Mouse (Mus musculus): ENCODE data around the gene Dcakd. TPM values are rescaled to one million over a fixed set of nuclear protein-coding genes. Genes with fewer than 3 reads are reported as not detected.

Gene Dcakd
- total RNA-seq, 1 experiment, result 43.7 TPM

DNA sequence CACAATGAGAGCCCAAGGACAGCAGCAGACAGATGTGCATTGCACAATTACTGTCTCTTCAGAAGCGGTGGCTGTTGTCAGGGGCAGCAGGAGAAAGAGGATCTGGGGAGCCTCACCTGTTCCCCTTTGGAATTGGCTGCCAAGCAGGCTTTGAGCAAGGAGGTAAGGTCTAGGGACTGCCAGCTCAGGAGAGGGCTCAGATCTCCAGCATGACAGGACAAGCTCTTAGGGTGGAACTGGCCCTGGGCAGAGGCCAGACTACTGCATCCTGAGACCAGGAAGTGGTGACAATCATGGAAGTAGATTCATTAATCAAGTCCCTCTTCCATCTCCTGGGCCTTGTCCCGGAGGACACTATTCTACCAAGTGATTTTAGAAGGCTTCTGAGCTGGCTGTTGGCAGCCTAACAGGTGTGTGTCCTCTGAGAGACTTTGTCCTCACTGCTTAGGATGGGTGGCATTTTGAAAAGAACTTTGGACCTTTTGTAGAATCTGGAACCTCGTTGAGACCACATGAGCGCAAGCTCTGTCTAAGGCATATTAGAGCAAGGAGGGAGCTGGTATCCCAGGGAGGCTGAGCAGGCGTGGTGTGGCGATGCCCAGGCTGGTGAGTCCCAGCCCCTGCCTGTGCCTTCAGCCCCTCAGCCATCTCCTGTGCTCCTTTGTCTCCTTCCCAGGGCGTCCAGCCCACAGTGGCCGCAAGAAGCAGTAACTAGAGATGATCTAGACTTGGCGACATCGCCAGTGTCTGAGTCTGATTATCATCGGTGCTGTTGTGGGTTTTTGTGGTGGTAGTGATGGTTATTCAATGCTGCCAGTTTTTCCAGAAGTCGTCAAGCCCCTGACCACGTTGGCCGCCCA is 38.3 kb upstream of the Dcakd start:
- no peak for TF ChIP-seq CHD2 (IDR thresholded peaks at IDR 0.05; ENCODE audit: low read depth, low read length)
- TF ChIP-seq HCFC1 (IDR thresholded peaks at IDR 0.05; ENCODE audit: borderline replicate concordance, insufficient read depth, low read length), result no peak
- in situ Hi-C loops (cut with MboI; ENCODE audit: low sequenced_read_pairs in 2 of 2, unreplicated experiment in 2 of 2), result no loop called here
- peaks cover 62% of the 10 kb centered on the region for H3K36me3 ChIP-seq (ENCODE audit: control insufficient read depth, insufficient read depth, low read length, poor library complexity, severe bottlenecking)
- H3K27ac ChIP-seq (ENCODE audit: insufficient read depth, low read depth, low read length, poor library complexity, severe bottlenecking), result no peak overlapping the region
- H3K4me3 ChIP-seq (ENCODE audit: insufficient read depth in 1 of 2, low read depth in 1 of 2, low read length in 2 of 2, poor library complexity in 1 of 2, severe bottlenecking in 1 of 2), result no peak overlapping the region
- peaks cover 3 to 6% of the 10 kb centered on the region in 2 experiments; a peak in 2 of 4 replicates for H3K4me1 ChIP-seq (ENCODE audit: control insufficient read depth in 2 of 2, insufficient read depth in 2 of 2, low read length in 2 of 2, poor library complexity in 1 of 2)
- no peak for DNase-seq (ENCODE audit: low read depth, low spot score)
- H3K9me3 ChIP-seq (ENCODE audit: control insufficient read depth, insufficient read depth, low read depth, low read length), result no peaks in the 10 kb centered on the region
- H3K9ac ChIP-seq (ENCODE audit: insufficient read depth, low read depth, low read length, poor library complexity, severe bottlenecking), result no peak overlapping the region

DNA sequence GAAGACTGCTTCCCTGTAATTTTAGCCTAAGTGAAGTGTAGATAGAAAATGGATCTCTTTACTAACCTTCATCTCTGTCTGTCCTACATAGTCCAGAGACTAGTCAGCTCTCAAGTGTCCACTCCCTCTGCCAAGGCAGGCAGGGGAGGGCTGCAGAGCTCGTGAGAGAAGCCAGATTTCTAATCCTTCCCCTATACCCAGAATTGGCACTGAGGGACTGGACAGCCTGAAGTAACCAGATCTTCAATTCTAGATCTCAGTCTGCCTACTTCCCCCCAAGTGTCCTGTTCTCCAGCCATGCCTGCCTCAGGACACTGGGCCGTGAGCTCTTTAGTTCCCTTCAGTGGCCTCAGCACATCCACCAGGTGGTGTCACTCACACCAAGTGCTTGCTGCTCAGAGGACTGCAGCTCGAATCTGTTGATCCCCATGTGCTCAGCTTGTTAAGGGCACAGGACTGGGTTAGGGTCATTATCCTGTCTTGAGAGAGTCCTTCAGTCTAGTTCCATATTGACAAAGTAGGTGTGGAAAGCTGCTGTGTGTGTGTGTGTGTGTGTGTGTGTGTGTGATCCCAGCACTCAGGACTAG is 30.5 kb upstream of the Dcakd start:
- in situ Hi-C loops (cut with MboI; ENCODE audit: low sequenced_read_pairs in 2 of 2, unreplicated experiment in 2 of 2), result no loop called here
- Histone ChIP-seq H3K9ac (ENCODE audit: insufficient read depth, low read depth, low read length, poor library complexity, severe bottlenecking) (no peak overlapping the region), H3K27ac (ENCODE audit: insufficient read depth, low read depth, low read length, poor library complexity, severe bottlenecking) (no peak overlapping the region), H3K36me3 (ENCODE audit: control insufficient read depth, insufficient read depth, low read length, poor library complexity, severe bottlenecking) (peaks cover 58% of the 10 kb centered on the region), H3K9me3 (ENCODE audit: control insufficient read depth, insufficient read depth, low read depth, low read length) (no peaks in the 10 kb centered on the region), H3K4me3 (ENCODE audit: insufficient read depth in 1 of 2, low read depth in 1 of 2, low read length in 2 of 2, poor library complexity in 1 of 2, severe bottlenecking in 1 of 2) (no peak overlapping the region), H3K4me1 (ENCODE audit: control insufficient read depth in 2 of 2, insufficient read depth in 2 of 2, low read length in 2 of 2, poor library complexity in 1 of 2) (no peaks in the 10 kb centered on the region)
- TF ChIP-seq HCFC1 (IDR thresholded peaks at IDR 0.05; ENCODE audit: borderline replicate concordance, insufficient read depth, low read length), result no peak
- TF ChIP-seq MAFK (IDR thresholded peaks at IDR 0.05; ENCODE audit: insufficient read depth, low read depth, low read length), result no peak
- no peak for TF ChIP-seq ZC3H11A (IDR thresholded peaks at IDR 0.05; ENCODE audit: borderline replicate concordance, low read depth, low read length)
- TF ChIP-seq ZNF384 (IDR thresholded peaks at IDR 0.05; ENCODE audit: low read depth, low read length), result no peak
- no peak for TF ChIP-seq CHD2 (IDR thresholded peaks at IDR 0.05; ENCODE audit: low read depth, low read length)
- DNase-seq (ENCODE audit: low read depth, low spot score), result no peak

DNA sequence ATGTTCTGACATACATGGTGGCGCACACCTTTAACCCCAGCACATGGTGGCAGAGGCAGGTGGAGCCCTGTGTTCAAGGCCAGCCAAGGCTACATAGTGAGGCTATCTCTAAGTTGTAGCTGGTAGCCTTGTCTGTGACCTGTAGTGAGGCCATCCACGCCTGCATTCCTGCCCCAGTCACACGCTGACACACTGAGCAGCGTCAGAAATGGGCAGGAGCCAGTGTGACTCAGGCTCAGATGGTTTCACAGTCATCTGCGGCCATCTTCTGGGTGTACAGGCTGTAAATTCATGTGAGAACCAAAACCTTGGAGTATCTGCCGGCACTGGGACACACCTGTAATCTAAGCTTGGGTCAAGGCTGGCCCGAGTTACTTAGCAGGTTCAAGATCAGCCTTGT is 28.5 kb upstream of the Dcakd start:
- in situ Hi-C loops (cut with MboI; ENCODE audit: low sequenced_read_pairs in 2 of 2, unreplicated experiment in 2 of 2), result no loop called here
- H3K9me3 ChIP-seq (ENCODE audit: control insufficient read depth, insufficient read depth, low read depth, low read length), result no peaks in the 10 kb centered on the region
- no peak overlapping the region for H3K27ac ChIP-seq (ENCODE audit: insufficient read depth, low read depth, low read length, poor library complexity, severe bottlenecking)
- H3K36me3 ChIP-seq (ENCODE audit: control insufficient read depth, insufficient read depth, low read length, poor library complexity, severe bottlenecking), result peaks cover 67% of the 10 kb centered on the region
- H3K9ac ChIP-seq (ENCODE audit: insufficient read depth, low read depth, low read length, poor library complexity, severe bottlenecking), result no peak overlapping the region
- no peaks in the 10 kb centered on the region; a peak in 1 of 4 replicates for H3K4me1 ChIP-seq (ENCODE audit: control insufficient read depth in 2 of 2, insufficient read depth in 2 of 2, low read length in 2 of 2, poor library complexity in 1 of 2)
- TF ChIP-seq CHD2 (IDR thresholded peaks at IDR 0.05; ENCODE audit: low read depth, low read length), result no peak
- TF ChIP-seq MAFK (IDR thresholded peaks at IDR 0.05; ENCODE audit: insufficient read depth, low read depth, low read length), result no peak
- no peak for TF ChIP-seq ZNF384 (IDR thresholded peaks at IDR 0.05; ENCODE audit: low read depth, low read length)
- TF ChIP-seq ZC3H11A (IDR thresholded peaks at IDR 0.05; ENCODE audit: borderline replicate concordance, low read depth, low read length), result no peak
- no peak for TF ChIP-seq HCFC1 (IDR thresholded peaks at IDR 0.05; ENCODE audit: borderline replicate concordance, insufficient read depth, low read length)
- H3K4me3 ChIP-seq (ENCODE audit: insufficient read depth in 1 of 2, low read depth in 1 of 2, low read length in 2 of 2, poor library complexity in 1 of 2, severe bottlenecking in 1 of 2), result no peak overlapping the region
- no peak for DNase-seq (ENCODE audit: low read depth, low spot score)

DNA sequence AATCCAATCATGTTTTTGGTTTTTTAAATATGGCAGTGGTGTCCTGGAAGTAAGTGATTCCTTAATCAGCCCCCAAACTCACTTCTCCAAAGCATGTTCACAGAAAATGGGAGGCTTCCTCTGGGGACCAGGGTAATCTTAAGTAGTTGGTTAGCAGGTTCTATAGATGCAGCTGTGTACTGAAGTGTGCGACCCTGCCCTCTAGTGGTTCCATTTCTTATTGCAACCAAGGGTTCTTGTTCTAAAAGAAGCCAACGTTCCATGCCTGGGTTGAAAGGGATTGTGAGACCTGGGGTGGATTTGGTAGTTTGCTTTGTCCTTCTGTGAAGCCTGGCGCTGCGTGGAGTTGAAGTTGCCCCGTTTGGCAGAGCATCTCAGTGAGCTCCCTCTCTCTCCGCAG is 26.7 kb upstream of the Dcakd start:
- Histone ChIP-seq H3K9ac (ENCODE audit: insufficient read depth, low read depth, low read length, poor library complexity, severe bottlenecking) (no peak overlapping the region), H3K4me3 (ENCODE audit: insufficient read depth in 1 of 2, low read depth in 1 of 2, low read length in 2 of 2, poor library complexity in 1 of 2, severe bottlenecking in 1 of 2) (no peak overlapping the region), H3K9me3 (ENCODE audit: control insufficient read depth, insufficient read depth, low read depth, low read length) (no peaks in the 10 kb centered on the region), H3K4me1 (ENCODE audit: control insufficient read depth in 2 of 2, insufficient read depth in 2 of 2, low read length in 2 of 2, poor library complexity in 1 of 2) (no peaks in the 10 kb centered on the region; a peak in 1 of 4 replicates), H3K27ac (ENCODE audit: insufficient read depth, low read depth, low read length, poor library complexity, severe bottlenecking) (no peak overlapping the region), H3K36me3 (ENCODE audit: control insufficient read depth, insufficient read depth, low read length, poor library complexity, severe bottlenecking) (peaks cover 66% of the 10 kb centered on the region)
- DNase-seq (ENCODE audit: low read depth, low spot score), result peak; percentile 80
- no peak for TF ChIP-seq ZNF384 (IDR thresholded peaks at IDR 0.05; ENCODE audit: low read depth, low read length)
- TF ChIP-seq CHD2 (IDR thresholded peaks at IDR 0.05; ENCODE audit: low read depth, low read length), result no peak
- no peak for TF ChIP-seq MAFK (IDR thresholded peaks at IDR 0.05; ENCODE audit: insufficient read depth, low read depth, low read length)
- TF ChIP-seq HCFC1 (IDR thresholded peaks at IDR 0.05; ENCODE audit: borderline replicate concordance, insufficient read depth, low read length), result no peak
- TF ChIP-seq ZC3H11A (IDR thresholded peaks at IDR 0.05; ENCODE audit: borderline replicate concordance, low read depth, low read length), result no peak
- in situ Hi-C loops (cut with MboI; ENCODE audit: low sequenced_read_pairs in 2 of 2, unreplicated experiment in 2 of 2), result no loop called here

Measured in ES-E14 (cell line).